Mouse (Mus musculus): ENCODE data around the gene Chmp4b. TPM values are rescaled to one million over a fixed set of nuclear protein-coding genes. Genes with fewer than 3 reads are reported as not detected.

Gene Chmp4b
- total and polyA plus RNA-seq, 2 experiments from 2014 or later, result 20.1 to 80.7 TPM

DNA sequence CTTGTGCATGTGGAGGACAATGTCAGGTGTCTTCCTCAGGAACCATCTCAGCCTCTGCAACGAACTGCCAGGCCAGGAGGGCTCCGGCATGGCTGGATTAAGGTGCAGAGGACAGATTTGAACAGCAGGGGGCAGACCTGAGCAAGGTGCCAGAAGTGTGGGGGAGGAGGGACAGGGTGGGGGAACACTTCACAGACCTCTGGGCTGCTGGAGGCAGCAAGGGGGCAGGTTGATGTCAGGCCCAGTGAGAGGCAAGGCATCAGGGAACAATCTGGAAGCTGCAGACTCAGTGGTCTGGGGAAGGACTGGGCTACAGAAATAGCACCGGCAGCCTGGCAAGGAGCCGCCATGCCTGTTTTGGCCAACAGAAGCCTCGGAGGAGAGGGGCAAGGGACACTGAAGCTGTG, 60.8 kb downstream of the Chmp4b start:
- Histone ChIP-seq H3K27me3 (ENCODE audit: control insufficient read depth, insufficient read depth, low read length) (no peaks in the 10 kb centered on the region), H3K27ac (ENCODE audit: low read depth) (no peak overlapping the region), H3K4me3 (ENCODE audit: low read depth, low read length) (no peak overlapping the region), H3K9me3 (replicated peaks; ENCODE audit: control insufficient read depth, low read length) (no peaks in the 10 kb centered on the region), H3K4me2 (ENCODE audit: low read depth, low read length) (peak overlapping the region; percentile 29; the same call in 1 of the 2 replicates), H3K36me3 (replicated peaks; ENCODE audit: control insufficient read depth, insufficient read depth, low read length) (no peaks in the 10 kb centered on the region), H3K4me1 (ENCODE audit: control insufficient read depth, insufficient read depth) (no peaks in the 10 kb centered on the region), H3K9ac (replicated peaks; ENCODE audit: low read depth, low read length) (no peak overlapping the region)
- WGBS, result 33% methylated on average over 5 of the region's 5 CpGs
- no peak for TF ChIP-seq EP300 (IDR thresholded peaks at IDR 0.05; ENCODE audit: low read depth)
- TF ChIP-seq CTCF (IDR thresholded peaks at IDR 0.05; ENCODE audit: low read depth), result peak; percentile 86
- DNase-seq (ENCODE audit: low spot score) (peak; percentile 37), ATAC-seq (ENCODE audit: insufficient read depth, low read depth) (peak; percentile 65)

DNA sequence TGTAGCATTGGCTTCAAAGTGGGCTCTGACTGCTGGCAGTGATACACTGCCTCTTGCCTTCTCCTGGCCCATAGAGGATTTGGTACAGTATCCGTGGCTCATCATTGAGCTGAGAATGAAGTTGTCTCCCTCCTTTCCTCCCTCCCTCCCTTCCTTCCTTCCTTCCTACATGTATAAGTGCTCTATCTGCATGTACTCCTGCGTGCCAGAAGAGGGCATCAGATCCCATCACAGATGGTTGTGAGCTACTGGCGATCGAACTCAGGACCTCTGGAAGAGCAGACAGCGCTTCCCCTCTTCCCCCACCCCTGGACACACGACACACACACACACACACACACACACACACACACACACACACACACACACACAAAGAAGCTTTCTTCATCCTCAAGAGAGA, 61.6 kb downstream of the Chmp4b start:
- Histone ChIP-seq H3K9ac (replicated peaks; ENCODE audit: low read depth, low read length) (no peak overlapping the region), H3K4me3 (ENCODE audit: low read depth, low read length) (no peak overlapping the region), H3K36me3 (replicated peaks; ENCODE audit: control insufficient read depth, insufficient read depth, low read length) (no peaks in the 10 kb centered on the region), H3K27ac (ENCODE audit: low read depth) (no peak overlapping the region), H3K4me2 (ENCODE audit: low read depth, low read length) (no peak overlapping the region), H3K27me3 (ENCODE audit: control insufficient read depth, insufficient read depth, low read length) (no peaks in the 10 kb centered on the region), H3K9me3 (replicated peaks; ENCODE audit: control insufficient read depth, low read length) (no peaks in the 10 kb centered on the region), H3K4me1 (ENCODE audit: control insufficient read depth, insufficient read depth) (no peaks in the 10 kb centered on the region)
- DNase-seq (ENCODE audit: low spot score) (no peak), ATAC-seq (ENCODE audit: insufficient read depth, low read depth) (no peak)
- TF ChIP-seq EP300 (IDR thresholded peaks at IDR 0.05; ENCODE audit: low read depth) (no peak), CTCF (IDR thresholded peaks at IDR 0.05; ENCODE audit: low read depth) (peak; percentile 54)
- WGBS, result 50% methylated on average over 6 of the region's 6 CpGs

DNA sequence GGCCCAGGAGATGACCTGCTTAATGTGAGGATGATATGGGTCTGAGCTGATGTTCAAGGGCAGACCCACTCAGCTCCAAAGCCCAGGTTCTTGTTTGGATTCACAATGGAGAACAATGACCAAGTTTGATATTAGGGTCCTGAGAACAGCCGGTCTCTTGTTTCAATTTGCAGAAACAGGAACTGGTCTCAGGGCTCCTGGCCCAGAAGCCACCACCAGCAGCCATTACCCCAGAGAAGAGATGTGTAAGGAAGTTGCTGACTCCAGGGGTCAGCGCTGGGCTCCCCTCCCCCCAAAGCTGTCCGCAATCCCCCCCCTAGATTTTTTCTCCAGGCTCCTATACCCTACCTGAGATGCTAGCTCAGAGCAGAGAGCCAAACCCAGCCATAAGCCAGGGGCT, 62.5 kb downstream of the Chmp4b start:
- Histone ChIP-seq H3K9ac (replicated peaks; ENCODE audit: low read depth, low read length) (no peak overlapping the region), H3K27ac (ENCODE audit: low read depth) (no peak overlapping the region), H3K4me1 (ENCODE audit: control insufficient read depth, insufficient read depth) (no peaks in the 10 kb centered on the region), H3K4me2 (ENCODE audit: low read depth, low read length) (no peak overlapping the region), H3K4me3 (ENCODE audit: low read depth, low read length) (no peak overlapping the region), H3K36me3 (replicated peaks; ENCODE audit: control insufficient read depth, insufficient read depth, low read length) (no peaks in the 10 kb centered on the region), H3K9me3 (replicated peaks; ENCODE audit: control insufficient read depth, low read length) (no peaks in the 10 kb centered on the region), H3K27me3 (ENCODE audit: control insufficient read depth, insufficient read depth, low read length) (no peaks in the 10 kb centered on the region)
- ATAC-seq (ENCODE audit: insufficient read depth, low read depth) (no peak), DNase-seq (ENCODE audit: low spot score) (no peak)
- no peak for TF ChIP-seq EP300 (IDR thresholded peaks at IDR 0.05; ENCODE audit: low read depth)
- no peak for TF ChIP-seq CTCF (IDR thresholded peaks at IDR 0.05; ENCODE audit: low read depth)
- WGBS, result 74% methylated on average over 3 of the region's 3 CpGs

DNA sequence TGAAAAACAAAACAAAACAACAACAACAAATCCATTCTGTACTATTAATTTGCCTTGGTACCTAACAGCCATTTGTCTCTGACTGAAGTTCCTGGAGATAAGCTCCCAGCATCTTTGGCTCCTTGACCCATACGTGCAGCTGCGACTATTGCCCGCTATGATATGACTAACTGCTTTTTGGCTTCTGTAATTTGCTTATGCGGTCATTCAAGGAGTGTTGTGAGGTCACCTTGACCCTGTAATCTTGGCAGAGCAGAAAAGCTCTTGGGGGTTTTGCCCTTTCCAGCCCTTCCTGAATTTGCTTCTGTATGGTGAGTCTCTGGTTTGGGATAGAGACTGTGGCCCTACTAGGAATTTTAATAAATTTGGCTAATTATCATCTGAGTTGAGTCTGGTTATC, 65.1 kb downstream of the Chmp4b start:
- H3K4me2 ChIP-seq (ENCODE audit: low read depth, low read length), result no peak overlapping the region
- H3K4me1 ChIP-seq (ENCODE audit: control insufficient read depth, insufficient read depth), result no peaks in the 10 kb centered on the region
- H3K9me3 ChIP-seq (replicated peaks; ENCODE audit: control insufficient read depth, low read length), result no peaks in the 10 kb centered on the region
- WGBS, result 64% methylated on average over 4 of the region's 4 CpGs
- no peak overlapping the region for H3K4me3 ChIP-seq (ENCODE audit: low read depth, low read length)
- TF ChIP-seq EP300 (IDR thresholded peaks at IDR 0.05; ENCODE audit: low read depth) (no peak), CTCF (IDR thresholded peaks at IDR 0.05; ENCODE audit: low read depth) (no peak)
- H3K9ac ChIP-seq (replicated peaks; ENCODE audit: low read depth, low read length), result no peak overlapping the region
- no peaks in the 10 kb centered on the region for H3K27me3 ChIP-seq (ENCODE audit: control insufficient read depth, insufficient read depth, low read length)
- H3K27ac ChIP-seq (ENCODE audit: low read depth), result no peak overlapping the region
- DNase-seq (ENCODE audit: low spot score), result no peak
- no peak for ATAC-seq (ENCODE audit: insufficient read depth, low read depth)
- no peaks in the 10 kb centered on the region for H3K36me3 ChIP-seq (replicated peaks; ENCODE audit: control insufficient read depth, insufficient read depth, low read length)

DNA sequence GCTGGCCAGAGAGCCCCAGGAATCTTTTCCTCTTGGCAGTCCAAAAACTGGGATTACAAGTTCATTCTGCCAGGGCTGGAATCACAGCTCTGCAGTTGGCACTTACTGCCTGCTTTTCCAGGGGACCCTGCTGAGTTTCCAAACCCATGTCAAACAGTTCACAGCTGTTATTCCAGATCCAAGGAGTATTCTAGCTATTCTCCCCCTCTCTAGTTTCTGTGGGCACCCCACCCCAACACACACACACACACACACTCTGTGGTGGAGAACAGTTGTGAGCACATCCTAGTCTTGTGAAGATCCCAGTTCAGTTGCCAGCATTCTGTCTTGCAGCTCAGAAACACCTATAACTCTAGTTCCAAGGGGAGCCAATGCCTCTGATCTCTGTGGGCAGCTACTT, 65.6 kb downstream of the Chmp4b start:
- H3K36me3 ChIP-seq (replicated peaks; ENCODE audit: control insufficient read depth, insufficient read depth, low read length), result no peaks in the 10 kb centered on the region
- DNase-seq (ENCODE audit: low spot score), result no peak
- ATAC-seq (ENCODE audit: insufficient read depth, low read depth), result no peak
- H3K4me2 ChIP-seq (ENCODE audit: low read depth, low read length), result no peak overlapping the region
- no peaks in the 10 kb centered on the region for H3K4me1 ChIP-seq (ENCODE audit: control insufficient read depth, insufficient read depth)
- H3K9me3 ChIP-seq (replicated peaks; ENCODE audit: control insufficient read depth, low read length), result no peaks in the 10 kb centered on the region
- no peak overlapping the region for H3K4me3 ChIP-seq (ENCODE audit: low read depth, low read length)
- no peak overlapping the region for H3K27ac ChIP-seq (ENCODE audit: low read depth)
- TF ChIP-seq EP300 (IDR thresholded peaks at IDR 0.05; ENCODE audit: low read depth) (no peak), CTCF (IDR thresholded peaks at IDR 0.05; ENCODE audit: low read depth) (no peak)
- no peaks in the 10 kb centered on the region for H3K27me3 ChIP-seq (ENCODE audit: control insufficient read depth, insufficient read depth, low read length)
- no peak overlapping the region for H3K9ac ChIP-seq (replicated peaks; ENCODE audit: low read depth, low read length)

DNA sequence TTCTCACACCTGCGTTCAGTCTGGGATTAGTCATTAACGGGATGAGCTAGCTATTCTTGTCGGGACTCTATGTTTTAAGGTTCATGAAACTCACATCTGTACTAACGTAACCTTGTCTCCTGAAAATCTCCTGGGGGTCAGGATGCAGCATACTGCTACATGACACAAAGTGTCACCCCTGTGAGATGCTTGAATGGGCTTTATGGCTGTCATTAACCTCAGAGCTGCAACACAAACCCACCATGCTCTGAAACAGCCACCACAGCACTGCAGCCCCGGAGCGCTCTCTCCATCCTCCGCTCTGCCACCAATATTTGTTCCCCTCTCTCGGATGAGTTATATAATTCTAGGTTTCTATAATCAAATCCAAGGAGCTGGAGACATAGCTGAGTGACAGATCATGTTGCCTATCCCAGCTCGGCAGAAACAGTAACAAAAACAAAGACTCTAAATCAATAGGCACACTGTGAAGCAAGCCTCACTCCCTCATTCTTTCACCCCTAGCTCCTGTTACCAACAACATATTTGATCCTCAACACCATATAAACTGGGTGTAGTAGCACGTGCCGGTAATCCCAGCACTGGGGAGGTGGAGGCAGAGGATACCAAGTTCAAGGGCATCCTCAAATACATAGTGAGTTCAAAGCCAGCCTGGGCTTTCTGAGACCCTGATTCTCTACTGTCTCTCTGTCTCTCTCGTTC, 67.5 kb downstream of the Chmp4b start:
- DNase-seq (ENCODE audit: low spot score), result no peak
- H3K36me3 ChIP-seq (replicated peaks; ENCODE audit: control insufficient read depth, insufficient read depth, low read length), result no peaks in the 10 kb centered on the region
- H3K27ac ChIP-seq (ENCODE audit: low read depth), result no peak overlapping the region
- H3K4me1 ChIP-seq (ENCODE audit: control insufficient read depth, insufficient read depth), result no peaks in the 10 kb centered on the region
- no peaks in the 10 kb centered on the region for H3K9me3 ChIP-seq (replicated peaks; ENCODE audit: control insufficient read depth, low read length)
- no peak for ATAC-seq (ENCODE audit: insufficient read depth, low read depth)
- WGBS, result 81% methylated on average over 12 of the region's 12 CpGs
- TF ChIP-seq CTCF (IDR thresholded peaks at IDR 0.05; ENCODE audit: low read depth) (no peak), EP300 (IDR thresholded peaks at IDR 0.05; ENCODE audit: low read depth) (no peak)
- no peak overlapping the region for H3K4me2 ChIP-seq (ENCODE audit: low read depth, low read length)
- no peak overlapping the region for H3K4me3 ChIP-seq (ENCODE audit: low read depth, low read length)
- H3K27me3 ChIP-seq (ENCODE audit: control insufficient read depth, insufficient read depth, low read length), result no peaks in the 10 kb centered on the region
- no peak overlapping the region for H3K9ac ChIP-seq (replicated peaks; ENCODE audit: low read depth, low read length)

All from heart, postnatal 0 days (tissue).